Mouse (Mus musculus): Measurements from ENCODE around the gene Crtc3. TPM values are rescaled to one million over a fixed set of nuclear protein-coding genes. Genes with fewer than 3 reads are reported as not detected.

The Crtc3 gene
- polyA plus RNA-seq, 1 experiment from 2014 or later, result 17.8 TPM

DNA sequence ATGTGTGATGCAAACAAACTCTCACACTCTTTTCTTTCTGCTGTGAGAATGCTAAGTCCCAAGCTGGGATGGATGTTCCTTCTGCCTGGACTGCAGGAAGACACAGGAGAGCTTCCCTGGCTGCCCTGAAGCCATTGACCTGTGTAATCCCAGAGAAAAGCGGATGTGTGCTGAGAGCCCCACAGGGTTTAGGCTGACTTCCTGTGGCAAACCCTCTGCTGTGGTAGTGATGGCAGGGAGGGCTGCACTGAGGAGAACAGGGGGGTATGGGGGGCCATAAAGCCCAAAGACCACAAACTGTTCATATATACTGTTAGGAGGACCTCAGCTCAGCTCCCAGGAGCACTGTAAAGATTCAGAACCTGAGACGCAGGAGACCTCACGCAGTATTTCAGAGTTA lies 57.3 kb downstream of the Crtc3 start:
- Histone ChIP-seq H3K27ac (ENCODE audit: low read length) (no peak overlapping the region), H3K27me3 (ENCODE audit: control insufficient read depth, insufficient read depth, low read length) (no peaks in the 10 kb centered on the region), H3K4me3 (ENCODE audit: low read length) (no peak overlapping the region), H3K36me3 (ENCODE audit: control insufficient read depth, insufficient read depth) (no peaks in the 10 kb centered on the region), H3K9me3 (replicated peaks; ENCODE audit: control insufficient read depth, low read length) (no peaks in the 10 kb centered on the region), H3K4me1 (ENCODE audit: control insufficient read depth, insufficient read depth, low read length) (peaks cover 31% of the 10 kb centered on the region), H3K4me2 (ENCODE audit: low read depth, low read length) (no peak overlapping the region), H3K9ac (ENCODE audit: low read length) (no peak overlapping the region)
- ATAC-seq (replicated peaks; ENCODE audit: extremely low read depth, insufficient read depth, low FRiP score), result 0 out of 2 replicates have a peak, but pooled peaks have one; percentile 12
- WGBS, result 76% methylated on average over 3 of the region's 3 CpGs

DNA sequence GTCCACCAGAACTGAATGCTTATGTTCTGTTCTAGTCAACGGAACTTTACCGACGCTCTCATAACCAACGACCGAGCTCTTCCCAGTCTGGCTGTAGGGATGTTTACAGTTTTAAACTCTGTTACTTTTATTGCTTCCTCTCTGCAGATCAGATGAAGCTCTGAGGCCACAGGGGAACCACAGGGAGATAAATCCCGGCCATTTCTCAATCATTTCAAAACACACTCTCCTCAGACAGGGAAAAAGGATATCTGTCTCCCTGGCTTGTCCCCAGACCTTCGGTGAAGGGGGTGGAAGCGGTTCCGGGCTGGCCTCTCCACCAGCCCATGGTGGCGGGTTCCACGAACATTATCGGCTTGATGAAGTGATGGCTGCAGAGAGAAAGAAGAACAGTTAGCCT lies 59.3 kb downstream of the Crtc3 start:
- Histone ChIP-seq H3K36me3 (ENCODE audit: control insufficient read depth, insufficient read depth) (no peaks in the 10 kb centered on the region), H3K4me1 (ENCODE audit: control insufficient read depth, insufficient read depth, low read length) (peaks cover 12% of the 10 kb centered on the region), H3K9me3 (replicated peaks; ENCODE audit: control insufficient read depth, low read length) (no peaks in the 10 kb centered on the region), H3K4me2 (ENCODE audit: low read depth, low read length) (no peak overlapping the region; the same call in 1 of the 2 replicates), H3K4me3 (ENCODE audit: low read length) (no peak overlapping the region), H3K9ac (ENCODE audit: low read length) (no peak overlapping the region), H3K27me3 (ENCODE audit: control insufficient read depth, insufficient read depth, low read length) (no peaks in the 10 kb centered on the region), H3K27ac (ENCODE audit: low read length) (peak overlapping the region; percentile 41; the same call in 1 of the 2 replicates)
- no peak for ATAC-seq (replicated peaks; ENCODE audit: extremely low read depth, insufficient read depth, low FRiP score)
- 61% methylated on average over 12 of the region's 12 CpGs for WGBS

DNA sequence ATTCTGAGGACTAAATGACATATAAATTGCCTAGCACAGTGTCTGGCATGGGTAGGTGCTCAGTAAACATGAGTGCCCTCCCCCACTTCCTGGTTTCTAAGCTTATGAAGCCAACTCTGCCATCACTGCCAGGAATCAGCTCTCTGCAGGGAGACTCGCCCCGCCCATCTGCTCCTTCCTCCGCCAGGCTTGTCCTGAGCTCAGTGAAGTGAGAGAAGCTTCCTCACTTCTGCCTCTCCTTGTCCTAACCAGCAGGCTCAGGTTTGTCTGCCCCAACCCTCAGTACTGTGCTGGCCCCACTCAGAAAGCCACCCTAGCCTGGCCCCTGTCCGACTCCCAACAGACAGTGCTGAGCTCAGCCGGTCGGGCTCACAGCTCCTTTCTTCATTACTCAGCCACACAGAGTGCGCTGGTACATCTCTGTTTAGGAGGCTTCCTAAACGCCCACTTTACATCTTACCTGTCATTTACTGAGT lies 59.9 kb downstream of the Crtc3 start:
- H3K27ac ChIP-seq (ENCODE audit: low read length), result peak overlapping the region; percentile 41
- peak overlapping the region; percentile 37; the same call in 1 of the 2 replicates for H3K4me2 ChIP-seq (ENCODE audit: low read depth, low read length)
- H3K9me3 ChIP-seq (replicated peaks; ENCODE audit: control insufficient read depth, low read length), result no peaks in the 10 kb centered on the region
- H3K9ac ChIP-seq (ENCODE audit: low read length), result 0 out of 2 replicates have a peak overlapping the region, but pooled peaks have one; percentile 16
- peaks cover 12% of the 10 kb centered on the region for H3K4me1 ChIP-seq (ENCODE audit: control insufficient read depth, insufficient read depth, low read length)
- peak; percentile 64 for ATAC-seq (replicated peaks; ENCODE audit: extremely low read depth, insufficient read depth, low FRiP score)
- 30% methylated on average over 8 of the region's 8 CpGs for WGBS
- no peak overlapping the region for H3K4me3 ChIP-seq (ENCODE audit: low read length)
- no peaks in the 10 kb centered on the region for H3K27me3 ChIP-seq (ENCODE audit: control insufficient read depth, insufficient read depth, low read length)
- no peaks in the 10 kb centered on the region for H3K36me3 ChIP-seq (ENCODE audit: control insufficient read depth, insufficient read depth)

DNA sequence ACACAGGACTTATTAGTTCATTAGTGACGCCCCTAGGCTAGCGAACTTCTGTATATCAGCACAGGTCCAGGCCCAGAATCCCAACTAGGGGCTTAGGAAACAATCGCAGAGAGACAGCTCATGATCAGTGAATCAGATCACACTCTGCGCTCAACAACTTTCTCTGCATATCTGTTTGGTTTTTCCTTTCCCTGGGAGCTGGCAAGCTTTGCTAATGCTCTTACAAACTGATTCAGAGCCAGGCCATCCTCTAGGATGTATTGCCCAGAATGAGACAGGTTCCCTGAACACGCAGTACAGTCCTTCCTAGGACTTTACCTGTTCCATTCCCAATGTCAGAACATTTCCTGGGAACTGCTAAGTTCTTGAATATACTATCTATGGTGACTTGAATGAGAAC lies 61.7 kb downstream of the Crtc3 start:
- H3K4me1 ChIP-seq (ENCODE audit: control insufficient read depth, insufficient read depth, low read length), result peaks cover 12% of the 10 kb centered on the region
- no peak for ATAC-seq (replicated peaks; ENCODE audit: extremely low read depth, insufficient read depth, low FRiP score)
- H3K9me3 ChIP-seq (replicated peaks; ENCODE audit: control insufficient read depth, low read length), result no peaks in the 10 kb centered on the region
- H3K9ac ChIP-seq (ENCODE audit: low read length), result no peak overlapping the region
- no peak overlapping the region for H3K4me2 ChIP-seq (ENCODE audit: low read depth, low read length)
- H3K27ac ChIP-seq (ENCODE audit: low read length), result no peak overlapping the region
- 69% methylated on average over 5 of the region's 5 CpGs for WGBS
- no peaks in the 10 kb centered on the region for H3K27me3 ChIP-seq (ENCODE audit: control insufficient read depth, insufficient read depth, low read length)
- no peak overlapping the region for H3K4me3 ChIP-seq (ENCODE audit: low read length)
- no peaks in the 10 kb centered on the region for H3K36me3 ChIP-seq (ENCODE audit: control insufficient read depth, insufficient read depth)

DNA sequence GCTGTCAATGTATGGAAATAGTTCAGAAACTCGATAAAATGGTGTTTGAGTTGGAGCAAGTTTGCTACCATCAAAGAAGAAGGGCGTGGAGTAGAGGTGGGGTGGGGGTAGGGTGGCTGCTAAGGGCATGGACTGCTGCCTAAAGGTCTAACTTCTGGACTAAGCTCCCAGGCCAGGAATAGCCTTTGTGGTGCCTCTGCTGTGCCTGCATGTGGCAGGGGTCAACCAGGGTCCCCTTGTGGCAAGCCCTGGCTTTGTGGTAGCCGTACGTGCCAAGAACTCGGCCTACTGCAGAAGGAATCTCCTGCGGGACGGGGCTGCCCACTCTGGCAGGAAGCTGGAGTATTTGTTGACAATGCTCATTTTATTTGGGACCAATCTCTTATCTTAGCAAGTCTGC lies 62.8 kb downstream of the Crtc3 start:
- Histone ChIP-seq H3K27me3 (ENCODE audit: control insufficient read depth, insufficient read depth, low read length) (no peaks in the 10 kb centered on the region), H3K9me3 (replicated peaks; ENCODE audit: control insufficient read depth, low read length) (no peaks in the 10 kb centered on the region), H3K4me1 (ENCODE audit: control insufficient read depth, insufficient read depth, low read length) (peaks cover 12% of the 10 kb centered on the region), H3K36me3 (ENCODE audit: control insufficient read depth, insufficient read depth) (no peaks in the 10 kb centered on the region; the same call in none of the 2 replicates), H3K27ac (ENCODE audit: low read length) (no peak overlapping the region), H3K4me2 (ENCODE audit: low read depth, low read length) (no peak overlapping the region), H3K4me3 (ENCODE audit: low read length) (no peak overlapping the region), H3K9ac (ENCODE audit: low read length) (no peak overlapping the region)
- ATAC-seq (replicated peaks; ENCODE audit: extremely low read depth, insufficient read depth, low FRiP score), result no peak
- WGBS, result 82% methylated on average over 7 of the region's 7 CpGs

DNA sequence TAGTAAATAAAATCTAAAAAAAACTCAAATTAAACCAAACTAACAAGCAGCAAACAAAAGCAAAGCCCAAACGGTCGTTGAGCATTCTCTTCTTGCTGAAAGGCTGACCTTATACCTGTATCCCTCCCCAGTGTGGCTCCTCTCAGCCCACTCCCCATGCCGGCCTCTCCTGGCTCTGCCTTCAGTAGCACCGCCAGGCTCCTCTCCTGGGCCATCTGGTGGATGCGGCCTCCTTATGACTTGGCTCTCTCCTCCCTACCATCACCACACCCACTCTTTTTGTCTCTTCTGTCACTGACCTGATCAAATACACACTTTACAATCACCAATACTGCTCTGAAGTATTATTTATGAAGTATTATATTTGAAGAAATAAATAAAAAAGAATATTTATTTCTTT lies 65.4 kb downstream of the Crtc3 start:
- no peak for ATAC-seq (replicated peaks; ENCODE audit: extremely low read depth, insufficient read depth, low FRiP score)
- H3K4me2 ChIP-seq (ENCODE audit: low read depth, low read length), result no peak overlapping the region
- H3K9ac ChIP-seq (ENCODE audit: low read length), result no peak overlapping the region
- H3K4me3 ChIP-seq (ENCODE audit: low read length), result no peak overlapping the region
- H3K27me3 ChIP-seq (ENCODE audit: control insufficient read depth, insufficient read depth, low read length), result no peaks in the 10 kb centered on the region
- H3K27ac ChIP-seq (ENCODE audit: low read length), result no peak overlapping the region
- no peaks in the 10 kb centered on the region for H3K9me3 ChIP-seq (replicated peaks; ENCODE audit: control insufficient read depth, low read length)
- H3K36me3 ChIP-seq (ENCODE audit: control insufficient read depth, insufficient read depth), result peaks cover 3% of the 10 kb centered on the region
- 92% methylated on average over 5 of the region's 5 CpGs for WGBS
- peaks cover 2% of the 10 kb centered on the region for H3K4me1 ChIP-seq (ENCODE audit: control insufficient read depth, insufficient read depth, low read length)

DNA sequence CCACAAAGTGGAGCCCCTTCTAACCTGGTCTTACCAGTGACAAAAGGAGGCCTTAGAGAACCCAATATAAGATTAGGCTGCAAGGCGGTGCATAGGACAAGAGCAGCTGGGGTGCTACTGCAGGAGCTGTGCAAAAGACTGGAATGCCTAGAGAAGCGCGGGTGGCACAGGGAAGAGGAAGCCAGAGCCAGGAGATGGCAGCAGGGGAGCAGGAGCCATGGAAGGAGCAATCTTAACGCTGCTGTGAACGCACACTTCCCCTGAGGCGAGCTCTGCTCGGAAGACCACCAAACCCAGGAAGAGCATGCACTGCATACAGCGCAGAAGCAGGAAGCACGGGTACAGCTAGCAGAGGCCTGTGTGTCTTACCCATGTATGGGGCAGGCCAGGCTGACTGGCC lies 72.6 kb downstream of the Crtc3 start:
- H3K9ac ChIP-seq (ENCODE audit: low read length), result no peak overlapping the region
- H3K4me1 ChIP-seq (ENCODE audit: control insufficient read depth, insufficient read depth, low read length), result peaks cover 13% of the 10 kb centered on the region
- H3K27ac ChIP-seq (ENCODE audit: low read length), result no peak overlapping the region
- no peak overlapping the region for H3K4me2 ChIP-seq (ENCODE audit: low read depth, low read length)
- H3K4me3 ChIP-seq (ENCODE audit: low read length), result no peak overlapping the region
- 0 out of 2 replicates have a peak, but pooled peaks cover 3% of the 10 kb centered on the region for H3K36me3 ChIP-seq (ENCODE audit: control insufficient read depth, insufficient read depth)
- ATAC-seq (replicated peaks; ENCODE audit: extremely low read depth, insufficient read depth, low FRiP score), result no peak
- H3K27me3 ChIP-seq (ENCODE audit: control insufficient read depth, insufficient read depth, low read length), result no peaks in the 10 kb centered on the region
- 74% methylated on average over 9 of the region's 9 CpGs for WGBS
- H3K9me3 ChIP-seq (replicated peaks; ENCODE audit: control insufficient read depth, low read length), result no peaks in the 10 kb centered on the region

DNA sequence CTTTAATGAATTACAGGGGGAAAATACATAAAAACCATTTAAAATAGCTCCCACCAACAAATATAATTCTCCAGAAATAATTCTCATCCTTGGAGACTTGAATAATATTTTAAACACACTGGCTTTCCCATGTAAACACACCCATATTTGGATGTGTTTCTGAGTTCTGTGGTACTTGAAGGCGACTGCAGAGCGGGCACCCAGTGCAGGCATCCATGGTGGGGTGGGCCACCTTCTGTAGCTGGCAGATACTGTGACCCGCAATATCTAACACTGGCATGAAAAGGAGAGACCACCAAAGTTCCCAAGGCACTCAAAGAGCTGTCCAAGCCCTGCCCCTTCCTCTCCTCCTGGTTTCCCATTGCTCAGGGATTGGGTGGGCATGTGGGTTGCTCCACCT lies 74.6 kb downstream of the Crtc3 start:
- no peaks in the 10 kb centered on the region for H3K9me3 ChIP-seq (replicated peaks; ENCODE audit: control insufficient read depth, low read length)
- H3K36me3 ChIP-seq (ENCODE audit: control insufficient read depth, insufficient read depth), result peaks cover 10% of the 10 kb centered on the region
- H3K4me3 ChIP-seq (ENCODE audit: low read length), result no peak overlapping the region
- H3K27ac ChIP-seq (ENCODE audit: low read length), result no peak overlapping the region
- no peak overlapping the region for H3K9ac ChIP-seq (ENCODE audit: low read length)
- H3K4me1 ChIP-seq (ENCODE audit: control insufficient read depth, insufficient read depth, low read length), result peaks cover 13% of the 10 kb centered on the region
- ATAC-seq (replicated peaks; ENCODE audit: extremely low read depth, insufficient read depth, low FRiP score), result no peak
- no peak overlapping the region for H3K4me2 ChIP-seq (ENCODE audit: low read depth, low read length)
- WGBS, result 86% methylated on average over 3 of the region's 3 CpGs
- no peaks in the 10 kb centered on the region for H3K27me3 ChIP-seq (ENCODE audit: control insufficient read depth, insufficient read depth, low read length)

DNA sequence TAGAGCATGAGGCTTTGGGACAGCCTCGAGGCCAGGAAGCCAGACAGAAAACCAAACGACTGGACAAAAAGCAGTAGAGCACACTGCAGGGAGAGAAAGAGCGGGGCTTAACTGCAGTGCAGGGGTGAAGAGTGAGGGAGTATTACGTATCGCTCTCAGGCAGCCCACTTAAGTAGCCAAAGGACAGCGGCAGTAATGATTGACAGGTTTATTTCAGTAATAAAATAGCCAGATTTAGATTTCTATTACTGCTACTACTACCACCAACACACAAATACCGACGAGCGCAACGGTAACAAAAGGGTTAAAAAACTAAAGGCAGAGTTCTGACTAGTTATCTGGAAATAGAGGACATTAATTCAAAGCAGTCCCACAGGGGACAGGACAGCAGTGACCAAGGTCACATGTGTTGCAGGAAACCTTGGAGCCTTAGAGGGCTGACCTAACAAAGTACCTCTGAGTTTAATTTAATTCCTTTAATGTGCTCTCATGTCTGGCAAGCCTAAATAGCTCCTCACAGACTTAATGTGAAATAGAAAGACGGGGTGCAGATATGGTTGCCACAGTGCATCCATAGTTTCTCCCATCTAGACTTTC lies 76.4 kb downstream of the Crtc3 start:
- H3K27me3 ChIP-seq (ENCODE audit: control insufficient read depth, insufficient read depth, low read length), result no peaks in the 10 kb centered on the region
- no peak overlapping the region for H3K4me3 ChIP-seq (ENCODE audit: low read length)
- peaks cover 13% of the 10 kb centered on the region for H3K4me1 ChIP-seq (ENCODE audit: control insufficient read depth, insufficient read depth, low read length)
- 0 out of 2 replicates have a peak overlapping the region, but pooled peaks have one; percentile 7 for H3K4me2 ChIP-seq (ENCODE audit: low read depth, low read length)
- H3K27ac ChIP-seq (ENCODE audit: low read length), result 0 out of 2 replicates have a peak overlapping the region, but pooled peaks have one; percentile 1
- peak; percentile 34; the same call in 1 of the 2 replicates for ATAC-seq (replicated peaks; ENCODE audit: extremely low read depth, insufficient read depth, low FRiP score)
- H3K9me3 ChIP-seq (replicated peaks; ENCODE audit: control insufficient read depth, low read length), result no peaks in the 10 kb centered on the region
- H3K9ac ChIP-seq (ENCODE audit: low read length), result no peak overlapping the region
- H3K36me3 ChIP-seq (ENCODE audit: control insufficient read depth, insufficient read depth), result peaks cover 9% of the 10 kb centered on the region
- 39% methylated on average over 11 of the region's 11 CpGs for WGBS

Data from heart, embryonic 16.5 days (tissue).